Mouse (Mus musculus) retina, postnatal 1 day (tissue): ENCODE measurements around the gene Casq2.

ENCODE experiments used
- DNase-seq: peaks from one replicate; pipeline ENCODE4 v3.0.0-alpha.2; 2012

The Casq2 gene

GRCm38 (mm10) chr3:102083589-102084230, 2.5 kb upstream of the Casq2 start:
- DNase-seq = no peak

- no peak for DNase-seq
Observed at GRCm38 (mm10) chr3:102084833-102085491, 1.3 kb upstream of the Casq2 start.

- DNase-seq = no peak
Observed at GRCm38 (mm10) chr3:102085719-102086118, 496 bp upstream of the Casq2 start.

- DNase-seq = no peak
Observed at GRCm38 (mm10) chr3:102094841-102095240, 8.6 kb downstream of the Casq2 start.

GRCm38 (mm10) chr3:102095412-102095811, 9.2 kb downstream of the Casq2 start:
- DNase-seq = no peak

GRCm38 (mm10) chr3:102096366-102096765, 10.2 kb downstream of the Casq2 start:
- no peak for DNase-seq

GRCm38 (mm10) chr3:102096976-102097375, 10.8 kb downstream of the Casq2 start:
- DNase-seq = no peak

GRCm38 (mm10) chr3:102099242-102099641, 13.0 kb downstream of the Casq2 start:
- DNase-seq = no peak

- DNase-seq = no peak
Observed at GRCm38 (mm10) chr3:102099793-102100192, 13.6 kb downstream of the Casq2 start.

- no peak for DNase-seq
Observed at GRCm38 (mm10) chr3:102101445-102101844, 15.2 kb downstream of the Casq2 start.

GRCm38 (mm10) chr3:102103811-102104565, 17.8 kb downstream of the Casq2 start:
- DNase-seq = no peak

- no peak for DNase-seq
Observed at GRCm38 (mm10) chr3:102108201-102108600, 22.0 kb downstream of the Casq2 start.

- DNase-seq = peak; percentile 44
Observed at GRCm38 (mm10) chr3:102111979-102112599, 25.9 kb downstream of the Casq2 start.

GRCm38 (mm10) chr3:102120947-102121346, 34.7 kb downstream of the Casq2 start:
- DNase-seq = no peak

- DNase-seq = no peak
Observed at GRCm38 (mm10) chr3:102122046-102122445, 35.8 kb downstream of the Casq2 start.

- no peak for DNase-seq
Observed at GRCm38 (mm10) chr3:102123654-102124053, 37.4 kb downstream of the Casq2 start.

- DNase-seq = peak; percentile 72
Observed at GRCm38 (mm10) chr3:102125546-102125945, 39.3 kb downstream of the Casq2 start.

- DNase-seq = no peak
Observed at GRCm38 (mm10) chr3:102127114-102127513, 40.9 kb downstream of the Casq2 start.

GRCm38 (mm10) chr3:102128242-102128641, 42.0 kb downstream of the Casq2 start:
- DNase-seq = no peak

GRCm38 (mm10) chr3:102130478-102130877, 44.3 kb downstream of the Casq2 start:
- no peak for DNase-seq

- DNase-seq = no peak
Observed at GRCm38 (mm10) chr3:102131627-102132324, 45.6 kb downstream of the Casq2 start.

- peak; percentile 48 for DNase-seq
Observed at GRCm38 (mm10) chr3:102135389-102136113, 49.3 kb downstream of the Casq2 start.
